Mouse (Mus musculus) myocyte (in vitro differentiated cells): ENCODE measurements around the gene Cdc42se2. TPM values are rescaled to one million over a fixed set of nuclear protein-coding genes. Genes with fewer than 3 reads are reported as not detected.

Experiments used
- H3K27me3 ChIP-seq: one replicate; pipeline ENCODE4 v1.6.1; 2011; ENCODE audit not compliant: control insufficient read depth, insufficient read depth, insufficient read length
- H3K36me3 ChIP-seq: one replicate; pipeline ENCODE4 v1.6.1; 2011; ENCODE audit not compliant: control insufficient read depth, insufficient read depth
- H3K4me2 ChIP-seq: one replicate; pipeline ENCODE4 v1.6.1; 2011; ENCODE audit warnings: low read depth, control low read depth
- H3K4me3 ChIP-seq: one replicate; pipeline ENCODE4 v1.5.1; 2011; ENCODE audit warnings: mild to moderate bottlenecking, control low read depth, moderate library complexity
- H3K79me2 ChIP-seq: one replicate; pipeline ENCODE4 v1.6.1; 2011; ENCODE audit not compliant: control insufficient read depth, insufficient read depth
- H3ac ChIP-seq: one replicate; pipeline ENCODE4 v1.6.1; 2011; ENCODE audit not compliant: control insufficient read depth, insufficient read length
- CEBPB ChIP-seq: IDR thresholded peaks from 2 replicates; pipeline ENCODE4 v1.6.1; 2011; ENCODE audit warnings: mild to moderate bottlenecking, moderate library complexity; ENCODE audit not compliant: poor library complexity, insufficient read depth, severe bottlenecking
- E2F4 ChIP-seq: IDR thresholded peaks from one replicate; pipeline ENCODE4 v1.6.1; 2011; ENCODE audit warnings: mild to moderate bottlenecking, control low read depth, moderate library complexity; ENCODE audit not compliant: insufficient read depth
- MAX ChIP-seq: IDR thresholded peaks from one replicate; pipeline ENCODE4 v1.6.1; 2011; ENCODE audit warnings: low read depth, mild to moderate bottlenecking, control low read depth
- MYOD1 ChIP-seq, 3 experiments: IDR thresholded peaks; one replicate each; pipeline ENCODE4 v1.6.1; 2011; ENCODE audit warnings: control low read depth in 2 of 3, low read depth in 2 of 3, mild to moderate bottlenecking in 2 of 3, moderate library complexity in 1 of 3; ENCODE audit not compliant: insufficient read length in 2 of 3, control insufficient read depth in 1 of 3
- MYOG ChIP-seq, 3 experiments: IDR thresholded peaks; one replicate each; pipeline ENCODE4 v1.6.1; 2011; ENCODE audit warnings: control low read depth in 2 of 3, low read depth in 2 of 3, mild to moderate bottlenecking in 2 of 3; ENCODE audit not compliant: insufficient read length in 2 of 3, control insufficient read depth in 1 of 3, insufficient read depth in 1 of 3
- POLR2A ChIP-seq: IDR thresholded peaks from one replicate; pipeline ENCODE4 v1.6.1; 2011; ENCODE audit warnings: low read depth, mild to moderate bottlenecking, control low read depth, moderate library complexity; ENCODE audit not compliant: insufficient read length
- POLR2AphosphoS2 ChIP-seq: IDR thresholded peaks from one replicate; pipeline ENCODE4 v1.6.1; 2011; ENCODE audit warnings: low read depth, control low read depth; ENCODE audit not compliant: insufficient read length
- REST ChIP-seq: IDR thresholded peaks from one replicate; pipeline ENCODE4 v1.6.1; 2011; ENCODE audit warnings: mild to moderate bottlenecking, control low read depth, moderate library complexity; ENCODE audit not compliant: insufficient read depth, insufficient read length
- SRF ChIP-seq: IDR thresholded peaks from one replicate; pipeline ENCODE4 v1.6.1; 2011; ENCODE audit warnings: low read depth; ENCODE audit not compliant: control insufficient read depth, insufficient read length
- TCF12 ChIP-seq: IDR thresholded peaks from one replicate; pipeline ENCODE4 v1.6.1; 2011; ENCODE audit warnings: mild to moderate bottlenecking, control low read depth; ENCODE audit not compliant: poor library complexity, insufficient read depth, severe bottlenecking
- TCF3 ChIP-seq: IDR thresholded peaks from one replicate; pipeline ENCODE4 v1.6.1; 2011; ENCODE audit warnings: low read depth, control low read depth; ENCODE audit not compliant: insufficient read length
- USF1 ChIP-seq: IDR thresholded peaks from one replicate; pipeline ENCODE4 v1.6.1; 2011; ENCODE audit warnings: low read depth, mild to moderate bottlenecking, control low read depth, moderate library complexity
- polyA plus RNA-seq: library from polyadenylated mRNA; unstranded; fragments of >200 nt; fragmentation: generic; extraction: Trizol; gene quantifications from one replicate; pipeline ENCODE4 v1.2.1, GENCODE M21; 2012; ENCODE audit warnings: missing spikeins

The Cdc42se2 gene
- polyA plus RNA-seq, 1 experiment = 51.0 TPM

DNA sequence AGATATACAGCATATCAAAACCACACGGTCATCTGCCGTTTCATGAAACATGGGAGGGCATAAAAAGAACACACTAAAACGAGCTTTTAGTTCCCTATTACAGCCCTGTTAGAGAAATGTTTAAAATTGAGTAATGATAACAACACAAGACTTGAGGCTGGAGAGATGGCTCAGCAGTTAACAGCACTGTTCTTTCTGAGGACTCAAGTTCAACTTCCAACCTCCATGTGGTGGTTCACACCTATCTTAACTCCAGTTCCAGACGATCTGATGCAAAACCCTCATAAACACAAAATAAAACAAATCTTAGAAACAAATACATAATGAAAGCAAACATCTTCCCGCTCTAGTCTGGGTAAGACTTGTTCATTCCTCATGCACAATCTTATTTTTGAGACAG, 24.7 kb downstream of the Cdc42se2 start:
- Histone ChIP-seq H3K27me3 (no peaks in the 10 kb centered on the region), H3K4me3 (no peak overlapping the region), H3K4me2 (no peak overlapping the region), H3K36me3 (no peaks in the 10 kb centered on the region), H3ac (no peak overlapping the region), H3K79me2 (peaks cover 78% of the 10 kb centered on the region)
- TF ChIP-seq E2F4 = no peak
- TF ChIP-seq MAX = no peak
- TF ChIP-seq REST = no peak
- no peak for TF ChIP-seq CEBPB
- no peak for TF ChIP-seq MYOD1 (IDR thresholded peaks at IDR 0.05; ENCODE audit: control insufficient read depth in 1 of 3, insufficient read length in 2 of 3, low read depth in 2 of 3)
- TF ChIP-seq MYOG (IDR thresholded peaks at IDR 0.05; ENCODE audit: control insufficient read depth in 1 of 3, insufficient read depth in 1 of 3, insufficient read length in 2 of 3, low read depth in 2 of 3) = no peak
- no peak for TF ChIP-seq TCF12
- TF ChIP-seq SRF = no peak
- no peak for TF ChIP-seq TCF3
- no peak for TF ChIP-seq USF1
- TF ChIP-seq POLR2A = no peak

- no peak overlapping the region for H3K4me3 ChIP-seq
- H3K36me3 ChIP-seq = peaks cover 13% of the 10 kb centered on the region
- no peak overlapping the region for H3ac ChIP-seq
- no peak overlapping the region for H3K4me2 ChIP-seq
- H3K79me2 ChIP-seq = peaks cover 55% of the 10 kb centered on the region
- no peaks in the 10 kb centered on the region for H3K27me3 ChIP-seq
- TF ChIP-seq MYOD1 (IDR thresholded peaks at IDR 0.05; ENCODE audit: control insufficient read depth in 1 of 3, insufficient read length in 2 of 3, low read depth in 2 of 3) (no peak), MAX (no peak), SRF (no peak)
Measured at GRCm38 (mm10) chr11:54757993-54758392, 29.5 kb downstream of the Cdc42se2 start.

GRCm38 (mm10) chr11:54755148-54755664, 32.3 kb downstream of the Cdc42se2 start:
- Histone ChIP-seq H3K36me3 (peaks cover 15% of the 10 kb centered on the region), H3K4me3 (no peak overlapping the region), H3K4me2 (no peak overlapping the region), H3K79me2 (peaks cover 33% of the 10 kb centered on the region), H3K27me3 (no peaks in the 10 kb centered on the region), H3ac (no peak overlapping the region)
- no peak for TF ChIP-seq REST
- TF ChIP-seq SRF = no peak
- TF ChIP-seq MYOD1 (IDR thresholded peaks at IDR 0.05; ENCODE audit: control insufficient read depth in 1 of 3, insufficient read length in 2 of 3, low read depth in 2 of 3) = no peak
- no peak for TF ChIP-seq USF1
- TF ChIP-seq POLR2AphosphoS2 = no peak
- no peak for TF ChIP-seq MAX
- no peak for TF ChIP-seq TCF3

GRCm38 (mm10) chr11:54754301-54755147, 33.0 kb downstream of the Cdc42se2 start:
- no peak overlapping the region for H3K4me2 ChIP-seq
- no peak overlapping the region for H3K4me3 ChIP-seq
- no peak overlapping the region for H3ac ChIP-seq
- peaks cover 28% of the 10 kb centered on the region for H3K79me2 ChIP-seq
- H3K36me3 ChIP-seq = peaks cover 15% of the 10 kb centered on the region
- no peaks in the 10 kb centered on the region for H3K27me3 ChIP-seq
- TF ChIP-seq MYOD1 (IDR thresholded peaks at IDR 0.05; ENCODE audit: control insufficient read depth in 1 of 3, insufficient read length in 2 of 3, low read depth in 2 of 3) (no peak), TCF12 (no peak)

DNA sequence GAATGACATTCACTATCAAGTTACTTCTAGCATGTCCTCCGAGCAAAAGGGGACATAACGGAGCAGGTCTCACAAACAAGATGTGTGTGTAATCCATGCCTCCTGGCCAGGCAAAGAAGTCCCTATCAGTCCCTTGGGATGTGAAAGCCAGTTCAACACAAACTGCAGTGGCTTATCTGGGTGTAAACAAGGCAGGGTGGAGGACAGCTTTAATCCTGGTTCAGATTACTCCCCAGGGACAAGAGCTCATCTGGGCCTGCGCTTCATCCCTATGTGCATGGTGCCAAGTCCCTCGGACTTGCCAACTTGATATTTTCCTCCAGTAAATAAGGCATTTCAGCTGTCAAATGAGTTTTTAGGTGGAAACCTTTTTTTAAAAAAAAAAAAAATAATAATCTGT, 36.0 kb downstream of the Cdc42se2 start:
- peaks cover 12% of the 10 kb centered on the region for H3K79me2 ChIP-seq
- no peak overlapping the region for H3K4me2 ChIP-seq
- H3ac ChIP-seq = no peak overlapping the region
- no peaks in the 10 kb centered on the region for H3K27me3 ChIP-seq
- peaks cover 15% of the 10 kb centered on the region for H3K36me3 ChIP-seq
- TF ChIP-seq MYOD1 (IDR thresholded peaks at IDR 0.05; ENCODE audit: control insufficient read depth in 1 of 3, insufficient read length in 2 of 3, low read depth in 2 of 3) = no peak
- no peak for TF ChIP-seq MAX
- TF ChIP-seq TCF12 = no peak
- no peak for TF ChIP-seq MYOG (IDR thresholded peaks at IDR 0.05; ENCODE audit: control insufficient read depth in 1 of 3, insufficient read depth in 1 of 3, insufficient read length in 2 of 3, low read depth in 2 of 3)
- TF ChIP-seq CEBPB = no peak
- TF ChIP-seq POLR2AphosphoS2 = no peak
- TF ChIP-seq SRF = no peak
- no peak for TF ChIP-seq REST
- no peak for TF ChIP-seq POLR2A
- TF ChIP-seq USF1 = no peak
- TF ChIP-seq TCF3 = no peak
- no peak for TF ChIP-seq E2F4
- no peak overlapping the region for H3K4me3 ChIP-seq
